Mouse (Mus musculus): Measurements from ENCODE around the gene Ifi208.

DNA sequence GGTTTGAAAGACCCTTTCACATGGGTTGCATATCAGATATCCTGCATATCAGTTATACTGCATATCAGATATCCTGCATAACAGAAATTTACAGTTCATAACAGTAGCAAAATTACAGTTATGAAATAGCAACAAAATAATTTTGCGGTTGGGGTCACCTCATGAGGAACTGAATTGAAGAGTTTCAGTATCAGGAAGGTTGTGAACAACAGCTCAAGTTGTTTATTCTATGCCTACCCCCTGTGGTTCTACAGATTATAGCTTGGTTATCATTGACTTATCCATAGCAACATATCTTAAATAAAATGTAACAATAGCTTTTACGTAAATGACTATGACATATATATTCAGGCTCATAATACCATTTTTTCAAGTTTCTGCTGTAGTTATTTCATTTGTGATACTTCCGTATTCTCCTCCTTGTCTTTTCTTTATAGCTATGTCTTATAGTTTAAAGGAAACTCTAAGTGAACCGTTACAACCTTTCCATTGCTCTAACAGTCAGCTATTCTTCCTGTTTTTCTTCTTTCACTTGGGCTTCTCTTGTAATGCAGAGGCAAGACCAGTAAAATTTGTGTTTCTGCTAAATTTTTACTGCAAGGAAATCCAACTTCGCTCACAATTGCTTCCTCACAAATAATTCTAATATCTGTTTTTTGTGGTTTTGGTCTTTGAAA is 39.4 kb upstream of the Ifi208 start:
- TF ChIP-seq CTCF (IDR thresholded peaks at IDR 0.05; ENCODE audit: insufficient read depth, low read length) (no peak), POLR2A (IDR thresholded peaks at IDR 0.05; ENCODE audit: borderline replicate concordance, extremely low read depth, low read depth, low read length) (no peak)
